Mouse (Mus musculus) heart, postnatal 0 days (tissue): ENCODE data around the gene Add3.

ENCODE experiments used
- CTCF ChIP-seq: IDR thresholded peaks from 2 replicates; pipeline ENCODE4 v1.5.1; 2016; ENCODE audit warnings: antibody characterized with exemption, control low read depth, low read depth
- EP300 ChIP-seq: IDR thresholded peaks from 2 replicates; pipeline ENCODE4 v1.6.1; 2016; ENCODE audit warnings: antibody characterized with exemption, low read depth

DNA sequence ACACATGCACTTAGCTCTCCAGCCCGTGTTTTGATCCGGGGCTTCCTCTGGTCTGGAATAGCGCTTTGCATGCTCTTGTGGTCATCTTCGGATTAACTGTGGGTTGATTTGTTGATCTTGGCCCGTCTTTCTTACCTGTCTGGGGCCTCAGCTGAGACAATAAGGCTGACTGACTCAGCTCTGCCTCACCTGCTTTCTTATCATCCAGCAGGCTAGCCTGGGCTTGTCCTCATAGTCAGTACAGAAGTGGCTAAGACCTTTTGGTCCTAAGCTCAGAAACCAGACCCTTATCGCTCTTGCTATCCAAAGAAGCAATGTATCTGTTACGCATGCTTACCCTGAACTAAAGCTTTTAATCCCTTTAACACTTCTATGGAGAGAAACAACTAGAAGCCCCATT is 143.5 kb downstream of the Add3 start:
- no peak for TF ChIP-seq CTCF
- TF ChIP-seq EP300, result no peak
